Mouse (Mus musculus): ENCODE results near the gene Serpina9. TPM values are rescaled to one million over a fixed set of nuclear protein-coding genes. Genes with fewer than 3 reads are reported as not detected.
"Not testable (repeated sequence)": the region's sequence is repeated elsewhere in the genome, so short reads cannot be mapped to it uniquely, and the experiment has no call there.

Serpina9 gene
- polyA plus RNA-seq, 1 experiment from 2014 or later = not detected

DNA sequence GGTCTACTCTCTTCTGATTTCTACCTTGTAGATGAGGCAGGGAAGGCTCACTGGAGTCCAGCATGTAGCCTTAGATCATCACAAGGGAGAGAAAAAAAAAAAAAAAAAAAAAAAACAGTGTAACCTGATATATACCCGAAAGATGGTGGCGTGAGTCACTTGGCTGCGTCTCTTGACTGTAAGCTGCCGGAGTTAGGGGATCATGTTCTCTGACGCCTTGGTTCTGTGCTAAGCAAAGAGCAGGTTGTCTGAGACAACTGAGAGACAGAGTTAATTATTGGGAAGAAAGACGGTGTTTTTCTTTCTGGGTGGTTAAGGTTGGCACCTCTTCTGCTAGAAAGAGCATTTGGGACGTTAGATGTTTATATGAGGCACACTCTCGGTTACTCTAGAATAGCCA, 50.7 kb downstream of the Serpina9 start:
- H3K9me3 ChIP-seq (ENCODE audit: control insufficient read depth, low read length) = no peaks in the 10 kb centered on the region
- WGBS = 86% methylated on average over 8 of the region's 8 CpGs
- ATAC-seq (ENCODE audit: low FRiP score) (no peak), DNase-seq (ENCODE audit: low spot score) (no peak)
- H3K4me2 ChIP-seq (replicated peaks; ENCODE audit: low read depth, low read length) = no peak overlapping the region
- no peaks in the 10 kb centered on the region for H3K36me3 ChIP-seq (ENCODE audit: control insufficient read depth, insufficient read depth, low read length)
- no peak overlapping the region for H3K4me3 ChIP-seq (ENCODE audit: low read depth, low read length)
- no peak overlapping the region for H3K9ac ChIP-seq (ENCODE audit: low read depth, low read length)
- no peak overlapping the region for H3K27ac ChIP-seq (ENCODE audit: low read depth, low read length)
- no peaks in the 10 kb centered on the region for H3K4me1 ChIP-seq (replicated peaks; ENCODE audit: control insufficient read depth, insufficient read depth, low read length)
- no peaks in the 10 kb centered on the region for H3K27me3 ChIP-seq (ENCODE audit: control insufficient read depth, insufficient read depth, low read length)

DNA sequence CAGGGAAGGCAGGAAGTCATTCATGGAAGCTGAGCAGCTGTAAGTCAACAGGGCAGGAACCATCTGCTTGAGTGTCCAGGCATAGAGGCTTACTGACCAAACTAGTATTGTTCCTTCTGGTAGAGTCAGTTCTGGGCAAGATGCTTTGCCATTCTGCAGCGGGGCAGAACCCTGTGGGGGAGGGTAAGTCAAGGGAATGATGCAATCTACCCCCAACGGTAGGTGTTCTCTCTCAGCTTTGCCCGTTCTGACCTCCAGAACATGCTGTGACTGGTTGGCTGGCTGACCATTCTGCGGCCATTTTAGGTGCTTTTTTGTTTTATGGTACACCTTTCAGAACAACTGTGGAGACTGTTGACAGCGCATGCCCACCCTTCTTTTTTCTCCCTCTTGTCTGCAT, 51.2 kb downstream of the Serpina9 start:
- H3K27ac ChIP-seq (ENCODE audit: low read depth, low read length) = no peak overlapping the region
- no peaks in the 10 kb centered on the region for H3K9me3 ChIP-seq (ENCODE audit: control insufficient read depth, low read length)
- DNase-seq (ENCODE audit: low spot score) (no peak), ATAC-seq (ENCODE audit: low FRiP score) (no peak)
- H3K9ac ChIP-seq (ENCODE audit: low read depth, low read length) = no peak overlapping the region
- no peaks in the 10 kb centered on the region for H3K4me1 ChIP-seq (replicated peaks; ENCODE audit: control insufficient read depth, insufficient read depth, low read length)
- no peaks in the 10 kb centered on the region for H3K36me3 ChIP-seq (ENCODE audit: control insufficient read depth, insufficient read depth, low read length)
- no peaks in the 10 kb centered on the region for H3K27me3 ChIP-seq (ENCODE audit: control insufficient read depth, insufficient read depth, low read length)
- H3K4me3 ChIP-seq (ENCODE audit: low read depth, low read length) = no peak overlapping the region
- H3K4me2 ChIP-seq (replicated peaks; ENCODE audit: low read depth, low read length) = no peak overlapping the region
- 86% methylated on average over 5 of the region's 5 CpGs for WGBS

DNA sequence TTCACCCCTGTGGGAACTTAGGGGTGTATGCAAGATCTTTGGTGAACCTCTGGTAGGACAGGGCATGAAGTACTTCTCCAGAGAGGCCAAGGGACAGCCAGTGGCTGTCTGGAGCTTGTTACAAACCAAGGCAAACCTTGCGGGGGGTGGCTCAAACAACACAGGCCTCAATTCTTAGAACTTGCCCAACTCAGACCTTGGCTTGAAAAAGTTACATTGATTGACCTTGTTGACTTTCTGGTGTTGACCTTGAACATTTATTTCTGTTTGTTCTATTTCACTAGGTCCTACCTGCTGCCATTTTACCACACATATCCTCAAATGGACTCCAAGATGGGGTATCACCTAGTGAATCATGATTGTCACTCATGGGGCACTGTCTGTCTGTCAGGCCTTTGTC, 51.8 kb downstream of the Serpina9 start:
- no peak for ATAC-seq (ENCODE audit: low FRiP score)
- H3K4me3 ChIP-seq (ENCODE audit: low read depth, low read length) = no peak overlapping the region
- H3K9ac ChIP-seq (ENCODE audit: low read depth, low read length) = no peak overlapping the region
- no peaks in the 10 kb centered on the region for H3K27me3 ChIP-seq (ENCODE audit: control insufficient read depth, insufficient read depth, low read length)
- no peak overlapping the region for H3K27ac ChIP-seq (ENCODE audit: low read depth, low read length)
- H3K36me3 ChIP-seq (ENCODE audit: control insufficient read depth, insufficient read depth, low read length) = no peaks in the 10 kb centered on the region
- WGBS = 92% methylated on average over 1 of the region's 1 CpGs
- no peaks in the 10 kb centered on the region for H3K9me3 ChIP-seq (ENCODE audit: control insufficient read depth, low read length)
- no peak overlapping the region for H3K4me2 ChIP-seq (replicated peaks; ENCODE audit: low read depth, low read length)
- no peaks in the 10 kb centered on the region for H3K4me1 ChIP-seq (replicated peaks; ENCODE audit: control insufficient read depth, insufficient read depth, low read length)
- DNase-seq (ENCODE audit: low spot score) = no peak

GRCm38 (mm10) chr12:103958798-103959197, 54.8 kb downstream of the Serpina9 start, which contains the start of gene Serpina1e:
Serpina1e (minus strand) TSS chr12:103958975.
- H3K27me3 ChIP-seq (ENCODE audit: control insufficient read depth, insufficient read depth, low read length) = no peaks in the 10 kb centered on the region
- no peak within 1 kb of the TSS for H3K4me2 ChIP-seq (replicated peaks; ENCODE audit: low read depth, low read length)
- DNase-seq (ENCODE audit: low spot score) (no peak), ATAC-seq (ENCODE audit: low FRiP score) (no peak)
- H3K36me3 ChIP-seq (ENCODE audit: control insufficient read depth, insufficient read depth, low read length) = no peaks in the 10 kb centered on the region
- no peak within 1 kb of the TSS for H3K27ac ChIP-seq (ENCODE audit: low read depth, low read length)
- no peaks in the 10 kb centered on the region for H3K9me3 ChIP-seq (ENCODE audit: control insufficient read depth, low read length)
- no peak within 1 kb of the TSS for H3K9ac ChIP-seq (ENCODE audit: low read depth, low read length)
- 82% methylated on average over 3 of the region's 3 CpGs for WGBS
- H3K4me3 ChIP-seq (ENCODE audit: low read depth, low read length) = no peak within 1 kb of the TSS
- no peaks in the 10 kb centered on the region for H3K4me1 ChIP-seq (replicated peaks; ENCODE audit: control insufficient read depth, insufficient read depth, low read length)

DNA sequence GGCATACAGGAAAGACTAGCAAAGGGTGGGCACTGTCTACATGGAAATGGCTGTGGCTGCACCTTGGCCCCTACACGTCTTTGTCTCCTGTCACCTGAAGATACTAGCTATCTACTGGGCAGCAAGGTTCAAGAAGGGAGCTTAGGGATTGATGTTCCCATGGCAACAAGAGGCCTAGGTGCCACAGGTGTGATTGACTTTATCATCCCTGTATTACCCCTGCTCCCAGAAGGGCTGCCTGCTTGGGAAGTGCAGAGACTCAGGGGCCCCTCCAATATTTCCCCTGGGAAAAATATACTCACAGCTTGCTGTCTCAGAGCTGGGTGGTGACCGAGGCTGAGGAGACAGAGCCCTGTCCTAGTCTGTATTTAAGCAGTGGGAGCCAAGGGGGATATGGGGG, 57.0 kb downstream of the Serpina9 start:
- 93% methylated on average over 2 of the region's 2 CpGs for WGBS
- not testable (repeated sequence) for DNase-seq (ENCODE audit: low spot score); H3K4me1 ChIP-seq (replicated peaks; ENCODE audit: control insufficient read depth, insufficient read depth, low read length); ATAC-seq (ENCODE audit: low FRiP score); H3K36me3 ChIP-seq (ENCODE audit: control insufficient read depth, insufficient read depth, low read length); H3K27ac ChIP-seq (ENCODE audit: low read depth, low read length); H3K27me3 ChIP-seq (ENCODE audit: control insufficient read depth, insufficient read depth, low read length); H3K4me2 ChIP-seq (replicated peaks; ENCODE audit: low read depth, low read length); H3K9me3 ChIP-seq (ENCODE audit: control insufficient read depth, low read length); H3K4me3 ChIP-seq (ENCODE audit: low read depth, low read length); H3K9ac ChIP-seq (ENCODE audit: low read depth, low read length)

- H3K4me2 ChIP-seq (replicated peaks; ENCODE audit: low read depth, low read length); H3K9me3 ChIP-seq (ENCODE audit: control insufficient read depth, low read length); H3K4me1 ChIP-seq (replicated peaks; ENCODE audit: control insufficient read depth, insufficient read depth, low read length); H3K9ac ChIP-seq (ENCODE audit: low read depth, low read length); H3K4me3 ChIP-seq (ENCODE audit: low read depth, low read length); H3K36me3 ChIP-seq (ENCODE audit: control insufficient read depth, insufficient read depth, low read length); H3K27me3 ChIP-seq (ENCODE audit: control insufficient read depth, insufficient read depth, low read length); DNase-seq (ENCODE audit: low spot score); ATAC-seq (ENCODE audit: low FRiP score); H3K27ac ChIP-seq (ENCODE audit: low read depth, low read length): not testable (repeated sequence)
- 98% methylated on average over 3 of the region's 3 CpGs for WGBS
These were observed 60.6 kb downstream of the Serpina9 start for GRCm38 (mm10) chr12:103952972-103953371.

DNA sequence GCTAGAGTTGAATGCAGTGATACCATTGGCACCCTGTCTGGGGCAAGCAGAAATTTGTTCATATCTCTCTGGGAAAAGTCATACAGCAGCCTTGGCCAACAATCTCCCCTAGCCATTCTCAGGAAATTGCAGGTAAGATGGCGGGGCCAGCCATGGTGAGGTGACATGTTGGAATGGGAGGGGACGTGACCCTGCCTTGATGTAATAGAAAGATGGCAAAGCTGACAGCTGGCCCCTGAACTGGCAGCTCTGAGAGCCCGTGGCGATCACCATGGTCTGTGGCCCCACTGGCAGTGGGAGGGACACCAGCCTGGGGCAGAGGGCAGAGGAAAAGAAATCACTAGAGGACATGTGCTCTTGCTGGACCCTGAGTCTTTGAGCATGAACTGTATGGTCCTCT, 67.3 kb downstream of the Serpina9 start:
- 79% methylated on average over 4 of the region's 4 CpGs for WGBS
- H3K4me1 ChIP-seq (replicated peaks; ENCODE audit: control insufficient read depth, insufficient read depth, low read length) = no peaks in the 10 kb centered on the region
- H3K9ac ChIP-seq (ENCODE audit: low read depth, low read length) = no peak overlapping the region
- DNase-seq (ENCODE audit: low spot score) (no peak), ATAC-seq (ENCODE audit: low FRiP score) (no peak)
- no peaks in the 10 kb centered on the region for H3K36me3 ChIP-seq (ENCODE audit: control insufficient read depth, insufficient read depth, low read length)
- no peak overlapping the region for H3K4me3 ChIP-seq (ENCODE audit: low read depth, low read length)
- no peak overlapping the region for H3K4me2 ChIP-seq (replicated peaks; ENCODE audit: low read depth, low read length)
- H3K9me3 ChIP-seq (ENCODE audit: control insufficient read depth, low read length) = no peaks in the 10 kb centered on the region
- H3K27me3 ChIP-seq (ENCODE audit: control insufficient read depth, insufficient read depth, low read length) = no peaks in the 10 kb centered on the region
- no peak overlapping the region for H3K27ac ChIP-seq (ENCODE audit: low read depth, low read length)

Other genes starting within 250 kb of the Serpina9 start
- gene Serpina1d, start 240.2 kb downstream of the Serpina9 start, polyA plus RNA-seq (2014; fragmentation: Nextera tagmentation; extraction: Ambion mirVana) = not detected in 2 replicates
- gene Serpina1b, start 183.4 kb downstream of the Serpina9 start, polyA plus RNA-seq (2014; fragmentation: Nextera tagmentation; extraction: Ambion mirVana) = 0.33 TPM in 1 of 2 replicates, not detected in the other
- gene Serpina1a, start 150.2 kb downstream of the Serpina9 start, polyA plus RNA-seq (2014; fragmentation: Nextera tagmentation; extraction: Ambion mirVana) = not detected in 2 replicates
- not detected in 2 replicates for gene Serpina1c, start 108.9 kb downstream of the Serpina9 start, polyA plus RNA-seq (2014; fragmentation: Nextera tagmentation; extraction: Ambion mirVana)
- not detected in 2 replicates for gene Serpina1e, start 54.8 kb downstream of the Serpina9 start, polyA plus RNA-seq (2014; fragmentation: Nextera tagmentation; extraction: Ambion mirVana)
- gene Serpina11, start 23.8 kb downstream of the Serpina9 start, polyA plus RNA-seq (2014; fragmentation: Nextera tagmentation; extraction: Ambion mirVana) = not detected in 2 replicates
- not detected in 2 replicates for gene Serpina12, start 30.7 kb upstream of the Serpina9 start, polyA plus RNA-seq (2014; fragmentation: Nextera tagmentation; extraction: Ambion mirVana)
- gene Serpina5, start 87.4 kb upstream of the Serpina9 start, polyA plus RNA-seq (2014; fragmentation: Nextera tagmentation; extraction: Ambion mirVana) = not detected in 2 replicates
- gene Serpina3a, start 99.0 kb upstream of the Serpina9 start, polyA plus RNA-seq (2014; fragmentation: Nextera tagmentation; extraction: Ambion mirVana) = not detected in 2 replicates
- gene Serpina3b, start 114.2 kb upstream of the Serpina9 start, polyA plus RNA-seq (2014; fragmentation: Nextera tagmentation; extraction: Ambion mirVana) = not detected in 2 replicates
- gene Serpina3c, start 140.1 kb upstream of the Serpina9 start, polyA plus RNA-seq (2014; fragmentation: Nextera tagmentation; extraction: Ambion mirVana) = not detected in 2 replicates
- gene Serpina3f, start 200.8 kb upstream of the Serpina9 start, polyA plus RNA-seq (2014; fragmentation: Nextera tagmentation; extraction: Ambion mirVana) = 0.28 and 0.37 TPM in 2 replicates
- 0.14 and 0.47 TPM in 2 replicates for gene Serpina3g, start 222.5 kb upstream of the Serpina9 start, polyA plus RNA-seq (2014; fragmentation: Nextera tagmentation; extraction: Ambion mirVana)
- gene Serpina3i, start 249.4 kb upstream of the Serpina9 start, polyA plus RNA-seq (2014; fragmentation: Nextera tagmentation; extraction: Ambion mirVana) = 0.40 TPM in 1 of 2 replicates, not detected in the other

Measured in hindbrain, embryonic 11.5 days (tissue).